Mouse (Mus musculus): ENCODE results near the gene Mbd3l1. TPM values are rescaled to one million over a fixed set of nuclear protein-coding genes. Genes with fewer than 3 reads are reported as not detected.

The Mbd3l1 gene
- polyA plus RNA-seq (2014; fragmentation: Nextera tagmentation; extraction: Ambion mirVana), result not detected in 2 replicates

DNA sequence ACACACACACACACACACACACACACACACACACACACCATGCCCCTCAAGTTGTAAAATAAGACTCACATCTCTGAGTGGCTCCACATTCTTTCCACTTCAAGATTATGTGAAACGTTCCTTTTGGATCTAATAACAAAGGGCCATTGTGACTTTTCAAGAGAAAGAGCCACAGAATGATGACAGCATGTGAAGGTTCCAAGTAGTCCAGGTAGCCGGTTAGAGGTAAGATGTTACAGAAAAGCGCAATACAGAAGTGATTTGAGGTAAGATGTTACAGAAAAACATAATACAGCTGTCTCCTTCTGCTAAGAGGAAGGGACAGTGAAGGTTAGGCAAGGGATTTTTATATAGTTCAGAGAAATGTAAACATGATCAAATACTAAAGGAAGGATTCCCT lies at the start of gene Mbd3l1, which contains the start of gene Zfp558:
Gene Mbd3l1 (plus strand): TSS at position 192 of the 400 bp plus-strand sequence.
Gene Zfp558 (minus strand): TSS at position 101 of the 400 bp plus-strand sequence.
- Histone ChIP-seq H3K4me1 (ENCODE audit: control insufficient read depth, insufficient read depth, low read length) (no peaks in the 10 kb centered on the region), H3K36me3 (ENCODE audit: control insufficient read depth, insufficient read depth, low read length) (no peaks in the 10 kb centered on the region), H3K27me3 (ENCODE audit: control insufficient read depth, insufficient read depth, low read length) (no peaks in the 10 kb centered on the region), H3K27ac (ENCODE audit: low read depth, low read length) (no peak within 1 kb of the TSS), H3K4me2 (ENCODE audit: low read depth, low read length) (no peak within 1 kb of the TSS), H3K9me3 (ENCODE audit: control insufficient read depth, low read length) (no peaks in the 10 kb centered on the region), H3K4me3 (ENCODE audit: low read depth, low read length) (no peak within 1 kb of the TSS), H3K9ac (replicated peaks; ENCODE audit: low read depth, low read length) (no peak within 1 kb of the TSS)
- no peak for ATAC-seq (ENCODE audit: low read depth)
- WGBS, result 79% methylated on average over 3 of the region's 3 CpGs

- H3K4me1 ChIP-seq (ENCODE audit: control insufficient read depth, insufficient read depth, low read length), result no peaks in the 10 kb centered on the region
- H3K4me2 ChIP-seq (ENCODE audit: low read depth, low read length), result no peak within 1 kb of the TSS
- no peaks in the 10 kb centered on the region for H3K27me3 ChIP-seq (ENCODE audit: control insufficient read depth, insufficient read depth, low read length)
- H3K27ac ChIP-seq (ENCODE audit: low read depth, low read length), result no peak within 1 kb of the TSS
- no peaks in the 10 kb centered on the region for H3K9me3 ChIP-seq (ENCODE audit: control insufficient read depth, low read length)
- H3K9ac ChIP-seq (replicated peaks; ENCODE audit: low read depth, low read length), result no peak within 1 kb of the TSS
- no peaks in the 10 kb centered on the region for H3K36me3 ChIP-seq (ENCODE audit: control insufficient read depth, insufficient read depth, low read length)
- no peak for ATAC-seq (ENCODE audit: low read depth)
- no peak within 1 kb of the TSS for H3K4me3 ChIP-seq (ENCODE audit: low read depth, low read length)
These were observed 47.8 kb upstream of the Mbd3l1 start, which contains the start of gene Mbd3l2 for GRCm38 (mm10) chr9:18430354-18430753. Gene Mbd3l2, plus strand, starts transcription at chr9:18430654.

DNA sequence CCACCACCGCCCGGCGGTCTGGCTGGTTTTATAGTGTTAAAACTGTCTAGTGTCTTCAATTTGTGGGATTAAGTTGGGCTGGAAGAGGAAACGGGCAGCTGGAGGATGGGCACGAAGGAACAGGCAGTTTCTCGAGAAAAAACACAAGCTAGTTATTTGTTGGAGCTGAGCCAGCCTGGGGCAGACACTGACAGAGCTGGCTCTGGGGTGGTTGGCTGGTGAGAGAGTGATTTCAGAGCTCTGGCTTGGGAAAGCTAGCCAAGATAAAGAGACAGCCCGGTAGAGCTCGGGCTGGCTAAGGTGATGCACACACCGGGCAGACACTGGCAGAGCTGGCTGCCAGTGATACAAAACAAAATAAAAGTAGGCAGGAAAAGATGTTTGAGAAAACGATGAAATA lies 46.5 kb upstream of the Mbd3l1 start:
- 88% methylated on average over 10 of the region's 10 CpGs for WGBS
- Histone ChIP-seq H3K4me2 (ENCODE audit: low read depth, low read length) (no peak overlapping the region), H3K27ac (ENCODE audit: low read depth, low read length) (no peak overlapping the region), H3K4me1 (ENCODE audit: control insufficient read depth, insufficient read depth, low read length) (no peaks in the 10 kb centered on the region), H3K27me3 (ENCODE audit: control insufficient read depth, insufficient read depth, low read length) (no peaks in the 10 kb centered on the region), H3K4me3 (ENCODE audit: low read depth, low read length) (no peak overlapping the region), H3K36me3 (ENCODE audit: control insufficient read depth, insufficient read depth, low read length) (no peaks in the 10 kb centered on the region), H3K9me3 (ENCODE audit: control insufficient read depth, low read length) (no peaks in the 10 kb centered on the region), H3K9ac (replicated peaks; ENCODE audit: low read depth, low read length) (no peak overlapping the region)
- ATAC-seq (ENCODE audit: low read depth), result no peak

DNA sequence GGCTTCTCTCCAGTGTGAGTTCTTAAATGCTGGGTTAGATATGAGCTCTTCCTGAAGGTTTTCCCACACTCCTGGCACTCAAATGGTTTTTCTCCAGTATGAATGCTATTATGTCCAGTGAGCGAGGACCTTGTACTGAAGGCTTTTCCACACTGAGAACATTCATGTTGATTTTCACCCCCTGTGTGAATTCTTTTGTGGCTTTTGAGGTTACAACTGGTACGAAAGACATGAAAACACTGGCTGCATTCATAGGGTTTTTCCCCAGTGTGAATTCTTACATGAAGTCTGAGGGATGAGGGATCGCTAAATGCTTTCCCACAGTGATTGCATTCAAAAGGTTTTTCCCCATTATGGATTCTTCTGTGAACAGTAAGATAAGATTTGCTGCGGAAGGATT lies 21.6 kb upstream of the Mbd3l1 start:
- ATAC-seq (ENCODE audit: low read depth), result no peak
- 77% methylated on average over 4 of the region's 4 CpGs for WGBS
- peaks cover 34% of the 10 kb centered on the region for H3K36me3 ChIP-seq (ENCODE audit: control insufficient read depth, insufficient read depth, low read length)
- 0 out of 2 replicates have a peak, but pooled peaks cover 3% of the 10 kb centered on the region for H3K9me3 ChIP-seq (ENCODE audit: control insufficient read depth, low read length)
- H3K27me3 ChIP-seq (ENCODE audit: control insufficient read depth, insufficient read depth, low read length), result no peaks in the 10 kb centered on the region
- no peaks in the 10 kb centered on the region for H3K4me1 ChIP-seq (ENCODE audit: control insufficient read depth, insufficient read depth, low read length)
- H3K9ac ChIP-seq (replicated peaks; ENCODE audit: low read depth, low read length), result no peak overlapping the region
- no peak overlapping the region for H3K4me2 ChIP-seq (ENCODE audit: low read depth, low read length)
- H3K27ac ChIP-seq (ENCODE audit: low read depth, low read length), result no peak overlapping the region
- no peak overlapping the region for H3K4me3 ChIP-seq (ENCODE audit: low read depth, low read length)

DNA sequence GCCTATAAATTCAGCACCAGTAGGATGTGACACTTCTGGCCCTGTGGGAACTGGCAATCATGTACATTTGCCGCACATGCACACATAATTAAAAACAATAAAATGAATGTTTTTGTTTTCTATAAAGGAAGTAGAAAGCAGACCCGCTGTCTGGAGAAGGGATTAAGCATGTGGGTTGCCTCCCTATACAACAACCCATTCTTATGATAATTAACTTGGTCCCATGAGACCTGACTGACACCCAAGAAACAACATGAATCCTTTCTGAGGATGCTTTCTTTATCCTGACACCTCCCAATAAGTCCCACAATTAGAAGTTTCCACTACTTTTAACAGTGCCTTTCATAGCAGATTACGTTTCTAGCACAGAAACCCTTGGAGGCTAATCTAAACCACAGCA lies 10.8 kb upstream of the Mbd3l1 start:
- Histone ChIP-seq H3K36me3 (ENCODE audit: control insufficient read depth, insufficient read depth, low read length) (peaks cover 10% of the 10 kb centered on the region; the same call in 1 of the 2 replicates), H3K27me3 (ENCODE audit: control insufficient read depth, insufficient read depth, low read length) (no peaks in the 10 kb centered on the region), H3K9ac (replicated peaks; ENCODE audit: low read depth, low read length) (no peak overlapping the region), H3K4me2 (ENCODE audit: low read depth, low read length) (no peak overlapping the region), H3K9me3 (ENCODE audit: control insufficient read depth, low read length) (no peaks in the 10 kb centered on the region), H3K4me3 (ENCODE audit: low read depth, low read length) (no peak overlapping the region), H3K27ac (ENCODE audit: low read depth, low read length) (no peak overlapping the region), H3K4me1 (ENCODE audit: control insufficient read depth, insufficient read depth, low read length) (no peaks in the 10 kb centered on the region)
- 30% methylated on average over 3 of the region's 3 CpGs for WGBS
- no peak for ATAC-seq (ENCODE audit: low read depth)

DNA sequence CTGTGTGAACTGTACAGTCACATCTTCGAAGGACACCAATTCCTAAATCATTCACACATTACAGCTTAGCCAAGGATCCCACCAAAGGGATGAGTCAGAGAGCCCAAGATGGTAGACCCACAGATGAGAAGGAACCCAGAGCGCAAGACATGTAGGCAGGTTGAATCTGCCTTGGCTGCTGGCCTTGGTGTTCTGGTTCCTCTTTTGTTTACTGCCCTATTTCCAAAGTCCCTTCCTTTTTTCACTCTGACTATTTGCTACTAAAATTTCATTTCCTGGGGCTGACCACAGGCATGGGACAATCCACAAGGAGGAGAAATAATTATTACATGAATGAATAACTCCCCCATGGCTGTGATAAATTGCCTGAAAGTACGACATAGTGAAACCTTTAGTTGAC lies 10.2 kb upstream of the Mbd3l1 start:
- H3K36me3 ChIP-seq (ENCODE audit: control insufficient read depth, insufficient read depth, low read length), result peaks cover 10% of the 10 kb centered on the region; the same call in 1 of the 2 replicates

GRCm38 (mm10) chr9:18473324-18474128 lies 4.6 kb upstream of the Mbd3l1 start:
- WGBS, result 5% methylated on average over 39 of the region's 39 CpGs
- H3K4me1 ChIP-seq (ENCODE audit: control insufficient read depth, insufficient read depth, low read length), result 0 out of 2 replicates have a peak, but pooled peaks cover 3% of the 10 kb centered on the region
- peak overlapping the region; percentile 91 for H3K27ac ChIP-seq (ENCODE audit: low read depth, low read length)
- no peaks in the 10 kb centered on the region for H3K9me3 ChIP-seq (ENCODE audit: control insufficient read depth, low read length)
- no peaks in the 10 kb centered on the region for H3K27me3 ChIP-seq (ENCODE audit: control insufficient read depth, insufficient read depth, low read length)
- no peaks in the 10 kb centered on the region for H3K36me3 ChIP-seq (ENCODE audit: control insufficient read depth, insufficient read depth, low read length)
- peak overlapping the region; percentile 60 for H3K4me3 ChIP-seq (ENCODE audit: low read depth, low read length)
- peak overlapping the region; percentile 81 for H3K4me2 ChIP-seq (ENCODE audit: low read depth, low read length)
- ATAC-seq (ENCODE audit: low read depth), result peak; percentile 99
- peak overlapping the region; percentile 73 for H3K9ac ChIP-seq (replicated peaks; ENCODE audit: low read depth, low read length)

More for the DNA sequence above, 10.2 kb upstream of the Mbd3l1 start:
- WGBS, result 91% methylated on average over 3 of the region's 3 CpGs
- Histone ChIP-seq H3K27me3 (ENCODE audit: control insufficient read depth, insufficient read depth, low read length) (no peaks in the 10 kb centered on the region), H3K9me3 (ENCODE audit: control insufficient read depth, low read length) (no peaks in the 10 kb centered on the region), H3K4me1 (ENCODE audit: control insufficient read depth, insufficient read depth, low read length) (0 out of 2 replicates have a peak, but pooled peaks cover 3% of the 10 kb centered on the region), H3K9ac (replicated peaks; ENCODE audit: low read depth, low read length) (no peak overlapping the region), H3K27ac (ENCODE audit: low read depth, low read length) (no peak overlapping the region), H3K4me2 (ENCODE audit: low read depth, low read length) (no peak overlapping the region), H3K4me3 (ENCODE audit: low read depth, low read length) (no peak overlapping the region)
- no peak for ATAC-seq (ENCODE audit: low read depth)

DNA sequence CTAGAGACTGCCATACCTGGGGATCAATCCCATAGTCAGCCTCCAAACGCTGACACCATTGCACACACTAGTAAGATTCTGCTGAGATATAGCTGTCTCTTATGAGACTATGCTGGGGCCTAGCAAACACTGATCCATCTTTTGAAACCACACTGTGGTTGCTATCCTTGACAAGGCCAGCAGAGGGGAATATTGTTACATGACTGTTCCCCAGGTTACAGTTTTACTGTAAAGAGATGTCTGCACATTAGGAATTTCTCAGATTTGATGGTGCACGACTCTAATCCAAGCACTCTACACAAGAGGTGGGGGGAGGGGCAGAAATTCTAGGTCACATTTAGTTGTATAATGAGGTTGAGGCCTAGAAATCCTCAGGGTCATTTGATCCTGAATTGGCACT lies 29.9 kb downstream of the Mbd3l1 start:
- no peaks in the 10 kb centered on the region for H3K4me1 ChIP-seq (ENCODE audit: control insufficient read depth, insufficient read depth, low read length)
- H3K36me3 ChIP-seq (ENCODE audit: control insufficient read depth, insufficient read depth, low read length), result no peaks in the 10 kb centered on the region
- H3K27me3 ChIP-seq (ENCODE audit: control insufficient read depth, insufficient read depth, low read length), result no peaks in the 10 kb centered on the region
- no peak overlapping the region for H3K4me2 ChIP-seq (ENCODE audit: low read depth, low read length)
- no peak overlapping the region for H3K4me3 ChIP-seq (ENCODE audit: low read depth, low read length)
- no peaks in the 10 kb centered on the region for H3K9me3 ChIP-seq (ENCODE audit: control insufficient read depth, low read length)
- no peak overlapping the region for H3K27ac ChIP-seq (ENCODE audit: low read depth, low read length)
- WGBS, result 48% methylated on average over 2 of the region's 2 CpGs
- no peak overlapping the region for H3K9ac ChIP-seq (replicated peaks; ENCODE audit: low read depth, low read length)
- no peak for ATAC-seq (ENCODE audit: low read depth)

All from neural tube, embryonic 14.5 days (tissue).